Mouse (Mus musculus) thymus, adult 18-20 months (tissue): Measurements from ENCODE around the gene Wars2.

ENCODE experiments used
- DNase-seq, 2 experiments: peaks; one replicate each; pipeline ENCODE4 v3.0.0; 2022; ENCODE audit warnings: mixed read lengths in 2 of 2

Gene Wars2

GRCm38 (mm10) chr3:99248831-99249550 is 108.1 kb downstream of the Wars2 start:
- no peak for DNase-seq

- DNase-seq: no peak
Observed at GRCm38 (mm10) chr3:99249551-99249870, 108.6 kb downstream of the Wars2 start.

GRCm38 (mm10) chr3:99249906-99250305 is 109.0 kb downstream of the Wars2 start:
- no peak for DNase-seq

GRCm38 (mm10) chr3:99251271-99252165 is 110.7 kb downstream of the Wars2 start:
- no peak for DNase-seq

GRCm38 (mm10) chr3:99252461-99253091 is 111.7 kb downstream of the Wars2 start:
- DNase-seq: no peak

- no peak for DNase-seq
Observed at GRCm38 (mm10) chr3:99253092-99253488, 112.2 kb downstream of the Wars2 start.

GRCm38 (mm10) chr3:99253497-99254451 is 112.9 kb downstream of the Wars2 start:
- no peak for DNase-seq

GRCm38 (mm10) chr3:99254559-99255151 is 113.8 kb downstream of the Wars2 start:
- DNase-seq: no peak

GRCm38 (mm10) chr3:99255411-99256365 is 114.8 kb downstream of the Wars2 start:
- no peak for DNase-seq

GRCm38 (mm10) chr3:99256366-99256750 is 115.5 kb downstream of the Wars2 start:
- DNase-seq: no peak

GRCm38 (mm10) chr3:99256766-99257165 is 115.9 kb downstream of the Wars2 start:
- no peak for DNase-seq

- DNase-seq: no peak
Observed at GRCm38 (mm10) chr3:99257586-99258577, 117.0 kb downstream of the Wars2 start.

GRCm38 (mm10) chr3:99259741-99260270 is 118.9 kb downstream of the Wars2 start:
- no peak for DNase-seq

- no peak for DNase-seq
Observed at GRCm38 (mm10) chr3:99260395-99260794, 119.5 kb downstream of the Wars2 start.

GRCm38 (mm10) chr3:99261371-99261791 is 120.5 kb downstream of the Wars2 start:
- no peak for DNase-seq

GRCm38 (mm10) chr3:99261986-99262385 is 121.1 kb downstream of the Wars2 start:
- no peak for DNase-seq

- DNase-seq: no peak
Observed at GRCm38 (mm10) chr3:99263471-99263903, 122.6 kb downstream of the Wars2 start.

- DNase-seq: no peak
Observed at GRCm38 (mm10) chr3:99264695-99265094, 123.8 kb downstream of the Wars2 start.

- DNase-seq: no peak
Observed at GRCm38 (mm10) chr3:99266752-99267303, 126.0 kb downstream of the Wars2 start.
